Mouse (Mus musculus): ENCODE data around the gene Iqsec1. TPM values are rescaled to one million over a fixed set of nuclear protein-coding genes. Genes with fewer than 3 reads are reported as not detected.
A peak's percentile ranks its signal among the peaks of the same experiment; 100 is the strongest.

The Iqsec1 gene
- polyA plus RNA-seq, 1 experiment from 2014 or later = 9.8 TPM

DNA sequence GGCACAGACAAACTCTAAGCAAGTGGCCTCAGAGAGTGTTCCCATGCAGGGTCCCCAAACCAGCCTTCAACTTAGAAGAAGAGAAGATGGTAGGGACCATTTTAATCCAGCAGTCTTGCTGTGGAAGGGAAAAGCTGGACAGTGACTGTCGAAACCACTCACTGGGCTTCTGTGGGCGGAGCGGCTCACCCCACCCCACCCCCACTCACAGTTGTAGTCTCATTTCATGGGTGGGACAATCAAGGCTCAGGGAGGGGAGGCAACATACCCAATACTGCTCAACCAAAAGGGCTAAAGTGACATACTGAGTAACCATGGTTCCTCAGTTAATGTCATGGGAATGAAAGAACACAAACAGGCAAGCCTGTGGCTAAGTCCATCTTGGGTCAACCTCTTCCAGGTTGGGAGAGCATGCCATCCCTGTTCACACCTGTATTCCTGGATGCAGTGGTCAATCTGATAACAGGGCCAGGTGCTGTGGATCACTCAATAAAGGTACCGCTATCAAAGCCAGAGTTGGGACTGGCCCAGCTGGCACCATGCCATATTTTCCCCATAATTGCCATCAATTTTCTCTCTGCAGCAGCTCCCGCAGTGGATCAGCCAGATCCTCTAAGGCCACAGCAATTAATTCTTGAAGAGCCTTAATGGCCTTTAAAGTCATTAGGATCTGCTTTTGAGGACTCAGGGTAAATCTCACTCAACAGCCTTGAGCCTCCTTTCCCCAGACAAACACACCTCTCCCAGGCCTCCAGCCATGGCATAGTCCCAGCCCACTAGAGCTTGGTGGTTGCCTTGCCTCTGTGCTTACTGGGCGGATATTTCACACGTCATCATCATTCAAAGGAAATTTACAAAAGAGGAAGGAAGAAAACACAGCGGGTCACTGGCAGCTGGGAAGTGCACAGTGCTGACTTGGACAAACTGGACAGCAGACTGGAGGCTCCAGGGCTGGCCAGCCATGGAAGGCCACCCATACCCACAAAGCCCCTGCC lies 275.7 kb downstream of the Iqsec1 start:
- Histone ChIP-seq H3K4me3 (replicated peaks) (no peak overlapping the region), H3K9ac (replicated peaks) (no peak overlapping the region), H3K4me1 (replicated peaks) (peaks cover 67% of the 10 kb centered on the region), H3K4me2 (0 out of 2 replicates have a peak overlapping the region, but pooled peaks have one; percentile 6), H3K36me3 (peaks cover 3% of the 10 kb centered on the region; the same call in 1 of the 2 replicates), H3K27ac (peak overlapping the region; percentile 73; the same call in 1 of the 2 replicates), H3K9me3 (no peaks in the 10 kb centered on the region), H3K27me3 (no peaks in the 10 kb centered on the region; the same call in 1 of the 2 replicates)
- no peak for ATAC-seq (ENCODE audit: insufficient number of reproducible peaks, insufficient read depth, low FRiP score, low TSS enrichment, low read depth)
- 67% methylated on average over 8 of the region's 8 CpGs for WGBS

GRCm38 (mm10) chr6:90712063-90712462 lies 276.4 kb downstream of the Iqsec1 start:
- ATAC-seq (ENCODE audit: insufficient number of reproducible peaks, insufficient read depth, low FRiP score, low TSS enrichment, low read depth) = no peak
- H3K27ac ChIP-seq = peak overlapping the region; percentile 73
- 66% methylated on average over 3 of the region's 3 CpGs for WGBS

DNA sequence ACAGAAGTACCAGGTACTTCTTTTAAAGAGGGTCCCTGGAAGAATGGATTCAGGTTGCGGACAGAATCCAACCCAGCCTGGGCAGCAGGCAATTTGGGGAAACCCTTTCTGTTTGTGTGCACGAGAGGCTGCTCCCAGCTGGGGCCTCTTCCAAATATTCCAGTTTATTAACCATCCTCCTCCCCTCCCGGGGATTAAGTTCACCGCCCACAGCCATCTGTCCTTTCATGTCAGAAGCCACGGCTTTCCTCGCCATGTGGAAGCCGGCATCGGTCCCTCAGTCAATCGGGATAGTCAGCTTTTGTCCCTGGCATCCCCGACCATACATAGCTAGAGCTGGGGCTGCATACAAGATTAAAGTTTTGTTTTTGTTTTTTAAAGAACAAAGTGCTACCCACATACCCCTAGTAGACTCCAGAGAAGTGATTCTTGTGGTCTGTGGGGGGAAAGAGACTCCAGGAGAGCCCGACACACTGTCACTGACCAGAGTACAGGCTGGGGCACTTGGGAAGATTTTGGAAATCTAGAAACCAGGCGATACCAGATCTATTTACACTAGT lies 276.9 kb downstream of the Iqsec1 start:
- 31% methylated on average over 12 of the region's 12 CpGs for WGBS
- no peak overlapping the region for H3K4me3 ChIP-seq (replicated peaks)
- peaks cover 73% of the 10 kb centered on the region for H3K4me1 ChIP-seq (replicated peaks)
- H3K9me3 ChIP-seq = no peaks in the 10 kb centered on the region
- H3K4me2 ChIP-seq = peak overlapping the region; percentile 24
- H3K36me3 ChIP-seq = peaks cover 3% of the 10 kb centered on the region; the same call in 1 of the 2 replicates
- ATAC-seq (ENCODE audit: insufficient number of reproducible peaks, insufficient read depth, low FRiP score, low TSS enrichment, low read depth) = no peak
- H3K27me3 ChIP-seq = no peaks in the 10 kb centered on the region
- peak overlapping the region; percentile 31; the same call in 1 of the 2 replicates for H3K9ac ChIP-seq (replicated peaks)
- peak overlapping the region; percentile 73 for H3K27ac ChIP-seq

More at GRCm38 (mm10) chr6:90712063-90712462, 276.4 kb downstream of the Iqsec1 start:
- 0 out of 2 replicates have a peak overlapping the region, but pooled peaks have one; percentile 31 for H3K9ac ChIP-seq (replicated peaks)
- 0 out of 2 replicates have a peak overlapping the region, but pooled peaks have one; percentile 24 for H3K4me2 ChIP-seq
- H3K27me3 ChIP-seq = no peaks in the 10 kb centered on the region
- peaks cover 74% of the 10 kb centered on the region for H3K4me1 ChIP-seq (replicated peaks)
- H3K9me3 ChIP-seq = no peaks in the 10 kb centered on the region
- no peak overlapping the region for H3K4me3 ChIP-seq (replicated peaks)
- H3K36me3 ChIP-seq = peaks cover 3% of the 10 kb centered on the region; the same call in 1 of the 2 replicates

DNA sequence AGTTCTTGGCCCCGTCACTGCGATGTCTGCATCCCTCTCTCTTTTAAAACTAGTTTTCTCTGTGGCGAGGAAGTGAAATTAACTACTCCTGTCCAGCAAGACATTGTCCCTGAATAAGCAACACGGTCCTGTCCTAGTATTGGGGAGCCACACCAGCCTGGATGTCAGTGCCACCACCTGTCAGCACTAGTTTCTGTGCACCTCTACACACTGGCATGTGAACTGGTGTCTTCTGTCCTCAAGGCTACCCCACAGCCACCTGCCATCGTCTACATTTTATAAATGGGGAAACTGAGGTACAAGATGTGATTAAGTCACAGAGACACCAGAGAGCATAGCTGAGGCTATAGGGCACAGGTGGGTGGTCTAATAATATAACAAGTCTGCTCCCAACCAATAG lies 277.7 kb downstream of the Iqsec1 start:
- ATAC-seq (ENCODE audit: insufficient number of reproducible peaks, insufficient read depth, low FRiP score, low TSS enrichment, low read depth) = no peak
- Histone ChIP-seq H3K4me2 (no peak overlapping the region), H3K9me3 (no peaks in the 10 kb centered on the region), H3K9ac (replicated peaks) (no peak overlapping the region), H3K4me3 (replicated peaks) (no peak overlapping the region), H3K4me1 (replicated peaks) (peaks cover 75% of the 10 kb centered on the region), H3K27me3 (no peaks in the 10 kb centered on the region), H3K36me3 (peaks cover 3% of the 10 kb centered on the region; the same call in 1 of the 2 replicates), H3K27ac (no peak overlapping the region)
- 87% methylated on average over 5 of the region's 5 CpGs for WGBS

DNA sequence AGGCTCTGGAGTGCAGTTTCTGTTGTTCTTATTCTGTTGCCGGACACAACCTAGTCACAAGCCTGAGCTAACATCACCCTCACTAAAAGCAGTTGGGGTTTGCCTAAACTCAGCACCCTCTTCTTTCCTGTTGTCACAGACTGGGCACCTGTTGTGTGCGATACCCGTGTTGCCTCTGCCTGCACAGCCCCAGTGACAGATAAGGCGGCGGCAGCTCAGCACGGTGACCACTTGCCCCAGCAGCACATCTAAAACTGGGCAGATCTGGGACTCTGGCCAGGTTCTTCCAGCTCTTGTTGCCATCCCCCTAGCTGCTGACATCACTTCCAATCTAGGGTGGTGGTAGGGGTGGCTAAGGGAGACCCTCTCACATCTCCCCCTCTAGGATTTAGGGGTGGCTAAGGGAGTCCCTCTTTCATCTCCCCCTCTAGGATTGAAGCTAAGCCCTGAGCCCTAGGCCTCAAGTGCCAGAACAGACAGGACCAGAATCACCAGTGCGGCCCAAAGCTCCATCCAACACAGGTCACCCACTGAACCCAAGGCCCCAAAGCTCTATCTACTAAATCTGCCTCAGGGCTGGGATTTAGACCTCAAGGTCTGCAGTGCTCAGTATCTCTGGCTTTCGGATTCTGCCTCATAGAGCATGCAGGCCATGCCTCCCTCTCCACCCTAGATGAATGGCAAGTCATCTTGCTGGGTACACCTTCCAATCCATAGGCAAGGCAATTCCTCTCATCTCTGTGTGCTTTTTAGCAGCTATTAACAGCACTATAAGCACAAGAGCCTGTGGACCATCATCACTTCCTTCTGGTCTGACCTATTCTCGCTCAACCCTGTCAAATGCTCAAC lies 278.3 kb downstream of the Iqsec1 start:
- no peak overlapping the region for H3K4me2 ChIP-seq
- H3K27me3 ChIP-seq = no peaks in the 10 kb centered on the region
- no peaks in the 10 kb centered on the region for H3K9me3 ChIP-seq
- peaks cover 3% of the 10 kb centered on the region; the same call in 1 of the 2 replicates for H3K36me3 ChIP-seq
- WGBS = 94% methylated on average over 9 of the region's 9 CpGs
- ATAC-seq (ENCODE audit: insufficient number of reproducible peaks, insufficient read depth, low FRiP score, low TSS enrichment, low read depth) = no peak
- peaks cover 69% of the 10 kb centered on the region for H3K4me1 ChIP-seq (replicated peaks)
- no peak overlapping the region for H3K4me3 ChIP-seq (replicated peaks)
- H3K27ac ChIP-seq = no peak overlapping the region
- no peak overlapping the region for H3K9ac ChIP-seq (replicated peaks)

DNA sequence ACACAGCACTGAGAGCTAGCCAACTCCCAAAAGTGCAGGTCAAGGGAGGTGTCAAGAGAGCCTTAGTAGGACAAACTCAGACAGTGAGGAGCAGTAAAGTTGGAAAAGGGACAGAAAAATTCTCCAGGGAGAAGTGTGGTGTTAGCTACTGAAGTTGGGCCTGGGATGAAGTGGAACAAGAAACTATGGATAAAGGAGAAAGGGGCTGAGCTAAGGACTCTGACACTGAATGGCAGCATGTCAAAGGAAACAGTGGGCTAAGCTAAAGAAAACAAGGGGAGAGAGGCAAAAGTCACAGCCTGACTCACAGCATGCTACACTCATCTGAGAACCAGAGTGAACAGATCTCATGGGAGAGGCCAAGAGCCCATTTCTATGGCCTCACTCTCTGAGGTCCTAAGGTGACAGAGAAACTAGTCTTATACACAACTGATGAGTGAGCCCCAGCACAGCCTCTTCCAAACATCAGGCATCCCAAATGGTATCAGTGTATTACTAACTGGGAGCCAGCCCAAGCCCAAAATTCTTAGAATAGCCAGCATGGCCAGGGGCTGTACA lies 280.3 kb downstream of the Iqsec1 start:
- Histone ChIP-seq H3K27ac (no peak overlapping the region), H3K9me3 (no peaks in the 10 kb centered on the region), H3K36me3 (peaks cover under 1% of the 10 kb centered on the region; the same call in 1 of the 2 replicates), H3K4me1 (replicated peaks) (peaks cover 67% of the 10 kb centered on the region), H3K4me3 (replicated peaks) (no peak overlapping the region), H3K27me3 (no peaks in the 10 kb centered on the region), H3K9ac (replicated peaks) (no peak overlapping the region), H3K4me2 (no peak overlapping the region)
- no peak for ATAC-seq (ENCODE audit: insufficient number of reproducible peaks, insufficient read depth, low FRiP score, low TSS enrichment, low read depth)

- Histone ChIP-seq H3K4me2 (no peak overlapping the region), H3K9ac (replicated peaks) (no peak overlapping the region), H3K4me1 (replicated peaks) (peaks cover 67% of the 10 kb centered on the region), H3K27ac (no peak overlapping the region; the same call in 1 of the 2 replicates), H3K36me3 (no peaks in the 10 kb centered on the region), H3K9me3 (no peaks in the 10 kb centered on the region), H3K4me3 (replicated peaks) (no peak overlapping the region), H3K27me3 (no peaks in the 10 kb centered on the region)
- 69% methylated on average over 4 of the region's 4 CpGs for WGBS
- no peak for ATAC-seq (ENCODE audit: insufficient number of reproducible peaks, insufficient read depth, low FRiP score, low TSS enrichment, low read depth)
Measured at GRCm38 (mm10) chr6:90707143-90707542, 281.3 kb downstream of the Iqsec1 start.

GRCm38 (mm10) chr6:90706490-90706889 lies 282.0 kb downstream of the Iqsec1 start:
- Histone ChIP-seq H3K4me1 (replicated peaks) (peaks cover 66% of the 10 kb centered on the region), H3K4me3 (replicated peaks) (no peak overlapping the region), H3K9ac (replicated peaks) (no peak overlapping the region), H3K27ac (peak overlapping the region; percentile 50), H3K27me3 (no peaks in the 10 kb centered on the region), H3K9me3 (no peaks in the 10 kb centered on the region), H3K36me3 (no peaks in the 10 kb centered on the region), H3K4me2 (no peak overlapping the region)
- 79% methylated on average over 10 of the region's 10 CpGs for WGBS
- no peak for ATAC-seq (ENCODE audit: insufficient number of reproducible peaks, insufficient read depth, low FRiP score, low TSS enrichment, low read depth)

DNA sequence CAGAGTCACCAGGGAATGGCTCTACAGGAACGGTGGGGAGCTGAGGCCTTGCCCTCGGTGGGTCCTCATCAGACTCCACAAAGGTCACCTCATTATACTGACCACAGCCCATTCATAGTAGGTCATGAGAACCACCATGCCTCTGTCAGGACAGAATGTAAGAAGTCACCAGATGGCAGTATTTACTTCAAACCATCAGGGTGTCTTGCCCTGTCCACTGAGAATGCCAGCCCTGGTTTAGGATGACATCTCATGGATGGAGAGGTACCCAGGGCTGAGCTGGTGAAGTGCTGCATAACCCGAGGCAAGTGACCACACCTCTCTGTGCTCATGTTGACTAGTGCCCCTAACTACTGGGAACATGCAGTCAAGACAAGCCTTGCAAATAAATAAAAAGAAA lies 282.7 kb downstream of the Iqsec1 start:
- no peak for ATAC-seq (ENCODE audit: insufficient number of reproducible peaks, insufficient read depth, low FRiP score, low TSS enrichment, low read depth)
- no peak overlapping the region for H3K9ac ChIP-seq (replicated peaks)
- no peaks in the 10 kb centered on the region for H3K9me3 ChIP-seq
- 91% methylated on average over 3 of the region's 3 CpGs for WGBS
- no peak overlapping the region for H3K27ac ChIP-seq
- no peaks in the 10 kb centered on the region for H3K36me3 ChIP-seq
- no peak overlapping the region for H3K4me3 ChIP-seq (replicated peaks)
- peaks cover 65% of the 10 kb centered on the region for H3K4me1 ChIP-seq (replicated peaks)
- no peak overlapping the region for H3K4me2 ChIP-seq
- H3K27me3 ChIP-seq = no peaks in the 10 kb centered on the region

DNA sequence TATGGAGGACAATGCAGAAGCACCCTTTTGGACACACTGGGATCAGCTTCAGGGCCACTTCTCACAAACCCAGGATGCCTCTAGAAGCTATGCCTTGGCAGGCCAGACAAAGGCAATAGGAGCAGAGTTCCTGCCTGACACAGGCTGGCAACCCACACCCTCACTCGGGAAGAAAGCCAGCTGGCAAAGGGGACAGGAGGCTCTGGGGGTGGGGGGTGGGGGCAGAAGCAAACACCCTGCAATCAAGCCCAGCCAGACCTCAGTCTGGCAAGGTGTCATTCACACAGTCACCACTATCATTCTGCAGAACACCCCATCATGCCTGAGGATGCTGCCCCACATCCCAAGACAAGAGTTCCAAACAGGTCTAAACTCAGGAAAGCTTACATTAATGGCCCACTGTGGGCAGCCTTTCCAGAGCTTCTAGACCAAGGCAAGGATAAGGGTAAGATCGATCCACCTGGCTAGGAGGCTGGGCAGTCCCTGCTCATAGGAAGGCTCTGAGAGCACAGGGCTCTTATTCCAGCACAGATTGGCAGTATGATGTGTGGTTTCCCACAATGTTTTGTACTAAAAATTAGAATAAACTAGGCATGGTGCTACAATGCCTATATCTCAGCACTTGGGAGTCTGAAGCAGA lies 283.7 kb downstream of the Iqsec1 start:
- Histone ChIP-seq H3K27ac (no peak overlapping the region), H3K9me3 (no peaks in the 10 kb centered on the region), H3K9ac (replicated peaks) (no peak overlapping the region), H3K4me3 (replicated peaks) (no peak overlapping the region), H3K27me3 (no peaks in the 10 kb centered on the region), H3K4me2 (no peak overlapping the region), H3K4me1 (replicated peaks) (peaks cover 73% of the 10 kb centered on the region), H3K36me3 (no peaks in the 10 kb centered on the region)
- 61% methylated on average over 2 of the region's 2 CpGs for WGBS
- no peak for ATAC-seq (ENCODE audit: insufficient number of reproducible peaks, insufficient read depth, low FRiP score, low TSS enrichment, low read depth)
